Mouse (Mus musculus): Measurements from ENCODE around the gene Mob2. TPM values are rescaled to one million over a fixed set of nuclear protein-coding genes. Genes with fewer than 3 reads are reported as not detected.

Gene Mob2
- total RNA-seq, 2 experiments from 2014 or later: 21.1 to 21.2 TPM

Small RNAs within 50 kb of the gene (microRNA-seq; reads per million reads assigned to microRNA genes)
- 3.6 reads per million, percentile 6 among the genes with 10 or more reads in this experiment for gene Mir3104

Other genes with a start within 250 kb of the Mob2 start
- gene Muc5b, start 222.0 kb downstream of the Mob2 start, total RNA-seq (2021): not detected
- gene Tollip, start 142.6 kb downstream of the Mob2 start, total RNA-seq (2021): 10 to 100 TPM; 77.1 to 81.7 TPM
- gene Brsk2, start 111.3 kb downstream of the Mob2 start, total RNA-seq (2021): 100 to 1,000 TPM; 167 TPM
- gene Dusp8, start 34.8 kb upstream of the Mob2 start, total RNA-seq (2021): 100 to 1,000 TPM; 142 to 154 TPM
- gene Gm45618, start 59.7 kb upstream of the Mob2 start, total RNA-seq (2021): not detected
- gene Gm39115, start 75.0 kb upstream of the Mob2 start, total RNA-seq (2021): not detected
- not detected for gene Gm45337, start 83.5 kb upstream of the Mob2 start, total RNA-seq (2021)
- gene Gm29735, start 96.0 kb upstream of the Mob2 start, total RNA-seq (2021): not detected
- gene Gm4553, start 104.7 kb upstream of the Mob2 start, total RNA-seq (2021): not detected
- not detected for gene Krtap5-2, start 114.9 kb upstream of the Mob2 start, total RNA-seq (2021)
- gene Gm10153, start 129.3 kb upstream of the Mob2 start, total RNA-seq (2021): not detected
- not detected for gene Krtap5-3, start 140.3 kb upstream of the Mob2 start, total RNA-seq (2021)
- gene Gm7579, start 150.8 kb upstream of the Mob2 start, total RNA-seq (2021): not detected
- not detected for gene Krtap5-5, start 168.9 kb upstream of the Mob2 start, total RNA-seq (2021)
- not detected for gene Gm40460, start 180.0 kb upstream of the Mob2 start, total RNA-seq (2021)
- not detected for gene Gm2431, start 197.3 kb upstream of the Mob2 start, total RNA-seq (2021)
- gene Gm4559, start 213.3 kb upstream of the Mob2 start, total RNA-seq (2021): not detected
- gene Krtap5-1, start 236.1 kb upstream of the Mob2 start, total RNA-seq (2021): not detected
- not detected for gene Krtap5-4, start 242.5 kb upstream of the Mob2 start, total RNA-seq (2021)

All from left cerebral cortex, postnatal 4 days (tissue).